Mouse (Mus musculus) testis, adult 2 months (tissue): ENCODE data around the gene Opa1. TPM values are rescaled to one million over a fixed set of nuclear protein-coding genes. Genes with fewer than 3 reads are reported as not detected.

Experiments
- H3K27ac ChIP-seq: fragments of 200-500 bp; 2 replicates; pipeline ENCODE4 v1.5.1; 2012; ENCODE audit warnings: low read depth, low read length; ENCODE audit not compliant: control insufficient read depth, insufficient read depth
- H3K27me3 ChIP-seq: fragments of 200-500 bp; 2 replicates; pipeline ENCODE4 v1.6.1; 2012; ENCODE audit warnings: mild to moderate bottlenecking, low read length, moderate library complexity; ENCODE audit not compliant: control insufficient read depth, insufficient read depth
- H3K36me3 ChIP-seq: fragments of 200-500 bp; 2 replicates; pipeline ENCODE4 v1.6.1; 2012; ENCODE audit warnings: mild to moderate bottlenecking, low read length; ENCODE audit not compliant: control insufficient read depth, insufficient read depth
- H3K4me1 ChIP-seq: fragments of 200-500 bp; 2 replicates; pipeline ENCODE4 v1.6.1; 2012; ENCODE audit warnings: low read length; ENCODE audit not compliant: control insufficient read depth, insufficient read depth
- H3K4me3 ChIP-seq: fragments of 200-500 bp; 2 replicates; pipeline ENCODE4 v1.5.1; 2012; ENCODE audit warnings: low read depth, mild to moderate bottlenecking, low read length, moderate library complexity, mixed read lengths; ENCODE audit not compliant: control insufficient read depth
- CTCF ChIP-seq: fragments of 200-500 bp; IDR thresholded peaks from 2 replicates; pipeline ENCODE4 v1.5.1; 2012; ENCODE audit warnings: low read depth, mild to moderate bottlenecking, inconsistent platforms, low read length, moderate library complexity; ENCODE audit not compliant: control insufficient read depth, insufficient read depth, insufficient replicate concordance
- POLR2A ChIP-seq: fragments of 200-500 bp; IDR thresholded peaks from 2 replicates; pipeline ENCODE4 v1.6.1; 2012; ENCODE audit warnings: low read depth, mild to moderate bottlenecking, inconsistent platforms, low read length, moderate library complexity; ENCODE audit not compliant: control insufficient read depth
- polyA plus RNA-seq: library from polyadenylated mRNA; depleted of rRNA; stranded (reverse); fragments of >200 nt; gene quantifications from 2 replicates; pipeline ENCODE4 v1.2.3, GENCODE M21; 2012; rRNA removed

The Opa1 gene
- 7.2 and 7.9 TPM in 2 replicates for polyA plus RNA-seq

DNA sequence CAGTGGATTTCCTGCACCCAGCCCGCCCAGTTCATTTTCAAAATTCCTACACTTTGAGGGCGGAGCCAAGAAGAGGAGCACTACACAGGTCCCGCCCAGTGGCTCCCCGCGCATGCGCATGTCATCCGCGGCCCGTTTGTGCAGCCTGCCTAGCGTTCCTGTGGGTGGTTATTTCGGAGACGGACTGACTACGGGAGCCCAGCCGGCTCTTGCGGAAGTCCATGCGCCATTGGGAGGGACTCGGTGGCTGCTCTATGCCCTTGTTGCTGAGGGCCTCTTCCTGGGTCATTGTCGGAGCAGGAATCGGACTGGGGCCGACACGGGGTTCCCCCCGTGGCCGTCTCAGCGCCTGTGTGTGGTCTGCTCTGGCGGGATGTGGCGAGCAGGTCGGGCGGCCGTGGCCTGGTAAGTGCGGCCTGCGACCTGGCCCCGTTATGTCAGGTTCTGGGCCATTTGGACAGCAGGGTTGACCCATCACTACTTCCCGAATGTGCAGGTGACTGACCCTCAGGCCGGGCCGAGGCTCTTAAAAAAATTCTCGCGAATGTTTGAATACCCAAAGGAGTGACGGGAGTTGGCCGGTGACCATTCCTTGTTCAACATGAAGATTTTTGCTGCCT is at the start of gene Opa1:
Gene Opa1, plus strand, starts transcription at position 168 of the 620 bp plus-strand sequence.
- peak within 1 kb of the TSS; percentile 67; the same call in 1 of the 2 replicates for H3K27ac ChIP-seq

DNA sequence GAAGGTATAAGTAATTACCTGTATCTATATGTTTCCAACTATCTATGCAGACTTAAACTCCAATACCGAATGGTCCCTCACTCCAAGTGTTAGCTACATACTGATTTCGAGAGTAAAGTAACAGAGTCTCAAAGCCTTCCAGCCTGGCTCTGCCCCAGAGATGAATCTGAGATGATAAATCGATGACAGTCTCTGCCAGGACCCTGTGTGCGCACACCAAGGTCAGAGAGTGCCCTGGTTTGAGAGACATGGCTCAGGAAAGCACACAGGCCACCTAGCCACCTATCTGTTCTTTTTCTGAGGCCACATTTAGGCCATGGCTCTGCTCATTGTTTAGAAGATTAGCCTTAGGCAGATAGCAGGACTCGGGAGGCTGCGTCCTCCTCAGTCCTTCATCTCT is 45.5 kb upstream of the Opa1 start:
- no peaks in the 10 kb centered on the region for H3K36me3 ChIP-seq
- H3K4me3 ChIP-seq, result no peak overlapping the region
- no peak overlapping the region for H3K27ac ChIP-seq
- no peaks in the 10 kb centered on the region for H3K4me1 ChIP-seq
- TF ChIP-seq POLR2A (no peak), CTCF (no peak)
- H3K27me3 ChIP-seq, result no peaks in the 10 kb centered on the region

More for the DNA sequence above, at the start of gene Opa1:
- TF ChIP-seq CTCF (no peak), POLR2A (peak; percentile 85)
- H3K36me3 ChIP-seq, result no peaks in the 10 kb centered on the region
- H3K4me3 ChIP-seq, result peak within 1 kb of the TSS; percentile 98
- no peaks in the 10 kb centered on the region for H3K4me1 ChIP-seq
- H3K27me3 ChIP-seq, result no peaks in the 10 kb centered on the region

DNA sequence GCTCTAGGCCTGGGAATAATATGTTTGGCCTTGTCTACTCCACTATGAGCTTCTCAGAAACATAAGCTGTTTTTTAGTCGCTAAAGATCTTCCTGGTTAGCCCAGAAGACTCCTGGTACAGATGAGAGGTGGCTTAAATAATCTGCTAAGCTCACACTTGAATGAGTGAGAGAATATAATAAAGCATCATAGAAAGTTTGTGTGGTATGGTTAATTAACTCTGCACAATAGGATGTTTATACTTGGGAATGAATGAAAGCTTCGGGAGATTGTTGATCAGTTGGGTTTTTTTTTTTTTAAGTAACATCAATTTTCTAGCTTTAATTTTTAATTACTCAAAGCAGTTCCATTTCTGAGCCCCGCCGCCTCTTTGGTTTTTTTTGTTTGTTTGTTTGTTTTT is 43.3 kb upstream of the Opa1 start:
- TF ChIP-seq CTCF (no peak), POLR2A (no peak)
- Histone ChIP-seq H3K4me1 (no peaks in the 10 kb centered on the region), H3K27ac (no peak overlapping the region), H3K4me3 (no peak overlapping the region), H3K27me3 (no peaks in the 10 kb centered on the region), H3K36me3 (no peaks in the 10 kb centered on the region)

DNA sequence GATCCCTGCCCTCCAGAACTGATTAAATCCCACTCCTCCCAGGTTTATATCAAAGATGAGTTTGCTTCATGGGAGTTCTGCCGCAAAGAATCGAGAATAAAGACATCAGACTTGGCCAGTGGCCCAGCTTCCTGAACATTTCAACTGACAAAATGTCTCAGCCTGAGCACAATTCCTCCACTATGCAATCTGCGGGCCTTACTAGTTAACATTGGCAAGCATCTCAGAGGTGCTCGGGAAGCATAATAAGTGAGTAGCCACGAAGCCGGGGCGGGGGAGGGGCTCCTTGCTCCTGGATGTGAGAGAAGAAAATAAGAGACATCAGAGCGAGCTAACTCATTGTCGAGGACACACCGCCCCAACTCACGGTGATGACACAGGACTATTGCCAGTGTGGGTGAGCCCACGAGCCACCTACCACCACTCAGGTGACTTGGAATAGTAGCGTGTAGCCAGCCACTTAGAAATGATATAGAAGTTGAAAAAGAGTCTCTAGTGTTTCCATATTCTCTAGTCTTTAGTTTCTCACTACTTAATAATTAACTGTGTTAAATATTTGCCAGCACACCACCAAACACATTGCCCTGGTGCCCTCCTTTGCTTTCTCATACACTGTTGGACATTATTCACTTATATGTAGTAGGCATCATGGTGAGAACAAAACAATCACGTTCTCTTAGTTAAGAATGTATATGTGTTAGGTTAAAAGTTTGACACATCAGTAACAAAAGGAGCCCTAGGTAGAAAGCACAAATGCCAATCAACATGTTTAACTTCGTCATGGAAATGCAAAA is 42.5 kb upstream of the Opa1 start:
- H3K27ac ChIP-seq, result no peak overlapping the region
- H3K27me3 ChIP-seq, result no peaks in the 10 kb centered on the region
- no peaks in the 10 kb centered on the region for H3K36me3 ChIP-seq
- no peak overlapping the region for H3K4me3 ChIP-seq
- TF ChIP-seq POLR2A (no peak), CTCF (no peak)
- H3K4me1 ChIP-seq, result peaks cover 2% of the 10 kb centered on the region

DNA sequence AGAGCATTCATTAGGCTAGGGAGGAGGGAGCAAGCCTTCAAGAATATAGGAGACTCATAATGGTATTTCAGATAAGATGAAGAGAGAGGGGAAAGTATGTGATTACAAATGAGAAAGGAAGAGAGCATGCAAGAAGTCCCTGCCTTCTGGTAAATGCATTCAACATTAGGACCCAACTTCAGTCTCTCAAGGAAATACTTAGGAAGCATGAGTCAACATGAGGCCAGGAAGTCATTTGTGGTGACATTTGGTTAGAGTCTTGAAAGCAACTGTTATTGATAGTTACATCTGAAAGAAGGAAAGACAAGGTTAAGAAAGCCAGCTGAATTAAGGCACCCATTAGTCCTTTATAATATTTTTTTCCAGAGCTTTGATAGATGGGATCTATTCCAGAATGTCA is 39.2 kb upstream of the Opa1 start:
- Histone ChIP-seq H3K36me3 (no peaks in the 10 kb centered on the region), H3K4me1 (peaks cover 2% of the 10 kb centered on the region), H3K27ac (no peak overlapping the region), H3K27me3 (no peaks in the 10 kb centered on the region), H3K4me3 (no peak overlapping the region)
- no peak for TF ChIP-seq CTCF
- TF ChIP-seq POLR2A, result no peak

DNA sequence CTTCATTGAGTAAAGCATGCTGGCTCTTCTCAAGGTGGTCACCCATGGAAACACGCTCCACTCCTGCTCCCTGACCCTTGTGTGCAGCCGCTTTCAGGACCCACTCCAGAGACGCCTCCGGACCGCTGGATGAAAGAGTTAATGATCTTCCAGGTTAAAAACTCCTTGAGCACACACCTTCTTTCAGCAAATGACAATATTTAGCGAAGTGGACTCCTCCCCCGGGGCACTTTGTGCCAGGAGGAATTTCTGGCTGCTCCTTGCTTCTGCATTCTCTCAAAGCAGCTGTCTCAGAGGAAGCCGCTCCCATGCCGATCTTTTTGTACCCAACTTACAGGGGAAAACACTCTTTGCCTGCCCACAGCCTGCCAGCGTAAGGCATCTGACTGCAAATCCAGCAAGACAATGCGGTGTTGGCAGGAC is 37.9 kb upstream of the Opa1 start:
- H3K27ac ChIP-seq, result peak overlapping the region; percentile 74
- no peaks in the 10 kb centered on the region for H3K36me3 ChIP-seq
- peaks cover 2% of the 10 kb centered on the region for H3K4me1 ChIP-seq
- no peaks in the 10 kb centered on the region for H3K27me3 ChIP-seq
- no peak for TF ChIP-seq POLR2A
- no peak for TF ChIP-seq CTCF
- H3K4me3 ChIP-seq, result peak overlapping the region; percentile 37

DNA sequence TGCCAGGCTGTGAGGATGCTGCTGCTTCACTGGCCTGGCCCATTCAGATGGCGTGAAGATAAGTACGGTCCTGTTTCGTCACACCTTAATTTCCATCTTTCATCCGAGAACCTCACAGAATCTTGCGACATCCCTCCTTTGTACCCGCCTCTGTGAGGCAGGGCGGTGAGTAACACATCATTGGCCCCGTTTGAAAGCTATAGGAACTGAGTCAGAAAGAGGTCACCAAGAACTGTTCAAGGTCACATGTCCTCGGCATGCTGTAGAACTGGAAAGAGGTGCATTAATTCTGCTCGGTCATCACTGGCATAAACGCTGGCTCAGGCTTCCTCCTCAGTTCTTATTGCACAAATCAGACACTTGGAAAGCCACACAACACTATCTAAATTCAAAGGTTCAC is 34.3 kb upstream of the Opa1 start, which contains the start of gene Atp13a4:
Gene Atp13a4, minus strand, starts transcription at position 36 of the 400 bp plus-strand sequence.
- TF ChIP-seq CTCF, result no peak
- no peak for TF ChIP-seq POLR2A
- H3K27ac ChIP-seq, result no peak within 1 kb of the TSS
- no peaks in the 10 kb centered on the region for H3K36me3 ChIP-seq
- H3K27me3 ChIP-seq, result no peaks in the 10 kb centered on the region
- peaks cover 2% of the 10 kb centered on the region for H3K4me1 ChIP-seq
- no peak within 1 kb of the TSS for H3K4me3 ChIP-seq

DNA sequence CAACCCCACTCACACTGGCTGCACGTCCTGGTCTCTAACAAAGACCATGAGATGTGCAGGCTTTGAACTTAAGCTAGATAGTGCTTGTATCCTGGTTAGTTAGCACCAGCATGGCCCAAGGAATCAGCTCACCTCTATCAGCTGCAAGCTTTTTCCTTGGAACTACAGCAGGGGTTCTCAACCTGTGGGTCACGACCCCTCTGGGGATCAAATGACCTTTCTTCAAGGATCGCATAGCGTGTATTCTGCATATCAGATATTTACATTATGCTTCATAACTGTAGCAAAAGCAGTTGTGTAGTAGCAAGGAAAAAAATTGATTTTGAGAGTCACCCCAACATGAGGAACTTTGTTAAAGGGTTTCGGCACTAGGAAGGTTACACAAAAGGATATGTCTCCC is 19.5 kb upstream of the Opa1 start:
- H3K36me3 ChIP-seq, result no peaks in the 10 kb centered on the region
- H3K27ac ChIP-seq, result peak overlapping the region; percentile 56
- no peaks in the 10 kb centered on the region for H3K27me3 ChIP-seq
- TF ChIP-seq CTCF, result no peak
- no peak for TF ChIP-seq POLR2A
- H3K4me3 ChIP-seq, result no peak overlapping the region
- H3K4me1 ChIP-seq, result peaks cover 2% of the 10 kb centered on the region; the same call in 1 of the 2 replicates
